Mouse (Mus musculus) embryonic facial prominence, embryonic 14.5 days (tissue): Measurements from ENCODE around the gene Entpd2. TPM values are rescaled to one million over a fixed set of nuclear protein-coding genes. Genes with fewer than 3 reads are reported as not detected.

ENCODE experiments used
- ATAC-seq: fragments of 200-750 bp; cut with Nextera tagmentation; 2 replicates; pipeline ENCODE4 v1.8.0; 2017; ENCODE audit warnings: low read depth, moderate number of reproducible peaks, moderate TSS enrichment
- DNase-seq: peaks from one replicate; pipeline ENCODE4 v3.0.0-alpha.2; 2015; ENCODE audit warnings: low spot score
- H3K27ac ChIP-seq: fragments of 300-500 bp; sonication (generic); replicated peaks from 2 replicates; pipeline ENCODE4 v1.5.1; 2014; ENCODE audit warnings: low read depth, mild to moderate bottlenecking, low read length, moderate library complexity
- H3K27me3 ChIP-seq: fragments of 300-500 bp; sonication (generic); replicated peaks from 2 replicates; pipeline ENCODE4 v1.6.1; 2014; ENCODE audit warnings: low read length; ENCODE audit not compliant: control insufficient read depth, insufficient read depth
- H3K36me3 ChIP-seq: fragments of 300-500 bp; sonication (generic); 2 replicates; pipeline ENCODE4 v1.6.1; 2014; ENCODE audit warnings: low read length, mixed read lengths; ENCODE audit not compliant: control insufficient read depth, insufficient read depth
- H3K4me1 ChIP-seq: fragments of 300-500 bp; sonication (generic); 2 replicates; pipeline ENCODE4 v1.6.1; 2014; ENCODE audit warnings: antibody characterized with exemption, low read length; ENCODE audit not compliant: control insufficient read depth, insufficient read depth
- H3K4me2 ChIP-seq: fragments of 300-500 bp; sonication (generic); 2 replicates; pipeline ENCODE4 v1.6.1; 2014; ENCODE audit warnings: low read depth, mild to moderate bottlenecking, low read length, moderate library complexity, mixed read lengths
- H3K4me3 ChIP-seq: fragments of 300-500 bp; sonication (generic); 2 replicates; pipeline ENCODE4 v1.5.1; 2014; ENCODE audit warnings: low read depth, mild to moderate bottlenecking, low read length
- H3K9ac ChIP-seq: fragments of 300-500 bp; sonication (generic); 2 replicates; pipeline ENCODE4 v1.6.1; 2014; ENCODE audit warnings: low read depth, mild to moderate bottlenecking, low read length, moderate library complexity, mixed read lengths
- H3K9me3 ChIP-seq: fragments of 300-500 bp; sonication (generic); 2 replicates; pipeline ENCODE4 v1.6.1; 2016; ENCODE audit warnings: low read length; ENCODE audit not compliant: control insufficient read depth
- WGBS: fragments of 180-500 bp; shearing (Covaris S2); extraction: QIAGEN DNeasy Blood & Tissue Kit; methylation state at CpG from one replicate; pipeline ENCODE4 v1.1.7; 2014; 5-methylcytosine and 5-hydroxymethylcytosine counted together
- polyA plus RNA-seq: library from polyadenylated mRNA; unstranded; fragments of >200 nt; fragmentation: Nextera tagmentation; extraction: Ambion mirVana; gene quantifications from 2 replicates; pipeline ENCODE4 v1.2.1, GENCODE M21; 2014

The Entpd2 gene
- 11.3 and 12.9 TPM in 2 replicates for polyA plus RNA-seq

DNA sequence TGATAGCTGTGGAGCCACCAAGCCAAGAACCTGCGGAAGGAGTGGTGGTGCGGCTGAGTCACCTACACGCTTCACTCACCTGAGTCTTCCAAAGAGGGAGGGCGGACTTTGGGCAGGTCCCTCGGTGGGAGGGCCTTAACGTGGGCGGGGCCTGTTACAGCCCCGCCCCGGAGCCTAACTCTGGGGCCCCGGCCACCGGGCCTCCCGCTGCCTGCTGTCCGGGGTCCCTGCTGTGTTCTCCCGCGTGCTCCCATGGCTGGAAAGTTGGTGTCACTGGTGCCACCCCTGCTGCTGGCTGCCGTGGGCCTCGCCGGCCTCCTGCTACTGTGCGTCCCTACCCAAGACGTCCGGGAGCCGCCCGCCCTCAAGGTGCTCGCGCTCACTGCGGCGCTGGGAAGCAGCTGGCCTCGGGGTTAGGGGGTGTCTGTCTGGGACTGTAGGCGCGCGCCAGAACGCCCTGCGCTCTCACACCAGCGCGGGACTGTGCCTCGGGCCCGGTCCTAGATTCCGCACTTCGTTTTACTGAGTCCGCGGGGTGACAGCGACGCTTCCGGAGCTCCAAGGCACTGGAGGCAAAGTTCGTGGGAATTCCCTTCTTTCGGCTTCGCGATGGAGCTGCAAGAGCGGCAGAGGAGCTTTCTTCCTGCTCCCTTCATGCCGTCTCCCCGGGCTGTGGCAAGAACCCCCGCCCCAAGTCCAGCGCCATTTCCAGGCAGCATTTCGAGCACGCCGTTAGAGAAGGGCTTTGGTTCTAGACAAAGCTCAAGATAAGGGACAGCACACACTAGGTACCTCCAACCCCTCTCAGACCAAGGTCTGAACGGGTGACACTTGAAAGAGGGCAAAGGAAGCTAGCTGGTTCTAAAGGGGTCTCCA lies at the start of gene Entpd2:
Entpd2 (plus strand) TSS at position 154 of the 876 bp plus-strand sequence.
- peak within 1 kb of the TSS; percentile 53 for H3K9ac ChIP-seq
- DNase-seq, result peak; percentile 26
- no peak within 1 kb of the TSS for H3K27ac ChIP-seq
- 2% methylated on average over 34 of the region's 57 CpGs for WGBS
- 0 out of 2 replicates have a peak, but pooled peaks cover 4% of the 10 kb centered on the region for H3K4me1 ChIP-seq
- ATAC-seq, result peak; percentile 34; the same call in 1 of the 2 replicates
- H3K27me3 ChIP-seq, result peaks cover 68% of the 10 kb centered on the region
- H3K4me2 ChIP-seq, result peak within 1 kb of the TSS; percentile 72
- no peaks in the 10 kb centered on the region for H3K36me3 ChIP-seq
- H3K4me3 ChIP-seq, result peak within 1 kb of the TSS; percentile 39
- H3K9me3 ChIP-seq, result no peaks in the 10 kb centered on the region

DNA sequence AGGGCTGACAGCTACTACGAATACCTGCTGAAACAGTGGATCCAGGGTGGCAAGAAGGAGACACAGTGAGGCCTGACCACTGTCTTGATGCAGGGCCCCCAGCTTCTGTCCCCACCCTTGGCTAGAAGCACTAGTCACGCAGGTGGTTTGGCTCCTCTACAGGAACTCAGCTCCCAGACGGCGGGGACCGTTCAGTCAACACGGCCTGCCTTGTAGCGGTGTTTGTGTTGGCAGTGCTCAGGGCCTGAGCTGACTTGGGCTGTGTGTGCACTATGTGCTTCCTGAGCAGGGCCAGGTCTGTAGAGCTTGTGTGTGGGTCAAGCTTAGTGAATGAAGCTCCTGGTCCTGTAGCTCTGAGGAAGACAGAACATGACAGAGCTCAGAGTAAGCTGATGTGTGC lies 47.5 kb upstream of the Entpd2 start:
- Histone ChIP-seq H3K4me2 (no peak overlapping the region), H3K9ac (no peak overlapping the region), H3K9me3 (no peaks in the 10 kb centered on the region), H3K27me3 (no peaks in the 10 kb centered on the region), H3K36me3 (peaks cover 95% of the 10 kb centered on the region), H3K27ac (no peak overlapping the region), H3K4me1 (no peaks in the 10 kb centered on the region), H3K4me3 (no peak overlapping the region)
- ATAC-seq (no peak; the same call in 1 of the 2 replicates), DNase-seq (no peak)
- 89% methylated on average over 7 of the region's 7 CpGs for WGBS

DNA sequence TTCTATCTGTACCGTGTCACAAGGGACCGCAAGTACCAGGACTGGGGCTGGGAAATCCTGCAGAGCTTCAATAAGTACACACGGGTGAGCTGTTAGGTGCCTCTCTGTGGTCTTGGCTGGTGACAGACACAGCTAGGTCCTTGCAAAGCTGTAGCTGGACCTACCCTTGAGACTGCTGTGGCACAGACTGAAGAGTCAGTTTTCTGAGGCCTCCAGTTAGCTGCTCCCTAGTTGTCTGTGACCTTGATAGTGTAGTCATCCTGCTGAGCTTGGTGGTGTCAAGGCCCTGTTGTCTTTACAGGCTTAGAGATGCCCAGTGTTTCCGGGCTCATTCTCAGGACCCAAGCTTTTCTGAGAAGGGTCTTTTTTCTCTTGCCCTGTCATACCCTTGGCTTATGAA lies 46.2 kb upstream of the Entpd2 start:
- Histone ChIP-seq H3K4me1 (no peaks in the 10 kb centered on the region), H3K4me2 (no peak overlapping the region), H3K27me3 (no peaks in the 10 kb centered on the region), H3K4me3 (no peak overlapping the region), H3K9ac (no peak overlapping the region), H3K9me3 (no peaks in the 10 kb centered on the region), H3K36me3 (peaks cover 89% of the 10 kb centered on the region), H3K27ac (no peak overlapping the region)
- WGBS, result 90% methylated on average over 4 of the region's 4 CpGs
- ATAC-seq, result no peak
- no peak for DNase-seq

DNA sequence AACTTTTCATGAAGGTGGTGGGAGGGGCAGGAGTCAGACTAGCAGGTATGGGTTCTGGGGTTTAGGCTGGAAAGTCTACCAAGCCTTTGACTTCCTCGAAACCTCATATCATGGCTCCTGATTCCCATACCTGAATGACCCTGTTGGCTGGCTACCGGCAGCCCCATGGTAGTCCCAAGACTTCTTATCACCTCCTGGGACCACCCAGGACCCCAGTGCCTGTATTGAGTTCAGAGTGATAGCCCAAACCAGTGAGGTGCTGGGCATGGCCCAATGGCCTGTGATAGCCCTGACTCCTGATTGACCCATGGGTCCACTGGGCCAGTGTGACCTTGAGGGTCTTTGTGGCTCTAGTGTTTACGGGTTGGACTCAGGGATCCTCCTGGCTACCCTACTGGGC lies 45.0 kb upstream of the Entpd2 start:
- WGBS, result 100% methylated on average over 3 of the region's 3 CpGs
- peaks cover 77% of the 10 kb centered on the region for H3K36me3 ChIP-seq

DNA sequence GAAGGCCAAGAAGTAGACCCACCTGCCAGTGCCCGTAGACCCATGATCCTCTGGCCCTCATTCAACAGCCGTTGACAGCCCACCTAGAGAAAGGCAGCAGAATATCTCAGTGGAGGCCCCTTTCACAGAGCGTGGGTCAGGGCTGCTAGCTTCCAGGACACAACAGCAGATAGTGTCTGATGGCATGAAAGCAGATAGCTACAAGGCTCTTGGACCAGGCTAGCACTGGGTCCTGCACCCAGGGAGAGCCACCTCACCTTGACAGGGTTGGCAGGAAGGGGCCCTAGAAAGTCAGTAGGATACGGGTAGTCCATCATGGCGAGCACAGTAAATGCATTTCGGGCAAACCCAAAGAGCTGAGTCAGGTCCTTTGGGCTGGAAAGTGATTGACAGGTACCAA lies 41.5 kb upstream of the Entpd2 start:
- whole genome bisulfite sequencing, result 83% methylated on average over 6 of the region's 6 CpGs
- H3K27me3 ChIP-seq, result no peaks in the 10 kb centered on the region
- no peak overlapping the region for H3K27ac ChIP-seq
- peaks cover 46% of the 10 kb centered on the region for H3K36me3 ChIP-seq
- H3K9me3 ChIP-seq, result no peaks in the 10 kb centered on the region
- H3K4me3 ChIP-seq, result no peak overlapping the region
- H3K4me1 ChIP-seq, result peaks cover 13% of the 10 kb centered on the region; the same call in 1 of the 2 replicates
- no peak for DNase-seq
- ATAC-seq, result no peak
- H3K9ac ChIP-seq, result no peak overlapping the region
- no peak overlapping the region for H3K4me2 ChIP-seq

More for the DNA sequence above, 45.0 kb upstream of the Entpd2 start:
- H3K9ac ChIP-seq, result no peak overlapping the region
- no peaks in the 10 kb centered on the region for H3K9me3 ChIP-seq
- ATAC-seq, result no peak
- H3K4me1 ChIP-seq, result peaks cover 5% of the 10 kb centered on the region; the same call in 1 of the 2 replicates
- H3K27ac ChIP-seq, result no peak overlapping the region
- no peak overlapping the region for H3K4me3 ChIP-seq
- no peak for DNase-seq
- no peak overlapping the region for H3K4me2 ChIP-seq
- no peaks in the 10 kb centered on the region for H3K27me3 ChIP-seq

DNA sequence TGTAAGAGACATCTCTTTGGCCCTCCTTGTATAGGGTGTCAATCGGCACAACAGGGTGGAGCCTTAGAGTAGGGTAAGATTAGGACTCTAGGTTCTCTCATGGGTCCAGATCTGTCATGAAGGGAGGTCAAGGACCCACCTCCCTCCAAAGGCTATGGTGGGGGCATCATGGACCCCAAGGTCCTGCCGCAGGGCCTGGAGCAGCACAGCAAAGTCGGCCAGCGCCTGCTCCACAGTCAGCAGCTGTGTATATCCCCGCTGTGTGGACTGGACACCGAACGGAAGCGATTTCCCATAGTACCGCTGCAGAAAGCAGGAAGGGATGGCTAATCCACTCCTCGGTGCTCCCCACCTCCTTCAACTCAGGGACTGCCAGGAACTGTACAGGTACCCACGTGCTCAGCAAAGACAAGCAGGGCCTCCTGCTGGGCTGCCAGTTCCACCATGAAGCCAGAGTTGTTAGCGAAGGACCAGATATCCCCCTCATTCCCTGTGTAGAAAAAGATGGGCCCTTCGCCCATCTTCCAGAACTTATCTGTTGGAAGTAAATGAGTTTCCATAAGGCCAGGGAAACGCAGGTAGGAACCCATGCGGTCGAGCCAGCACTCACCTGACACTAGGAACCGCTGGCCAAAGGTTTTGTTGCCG lies 40.1 kb upstream of the Entpd2 start:
- H3K4me3 ChIP-seq, result peak overlapping the region; percentile 56
- 38% methylated on average over 18 of the region's 18 CpGs for WGBS
- no peak for ATAC-seq

DNA sequence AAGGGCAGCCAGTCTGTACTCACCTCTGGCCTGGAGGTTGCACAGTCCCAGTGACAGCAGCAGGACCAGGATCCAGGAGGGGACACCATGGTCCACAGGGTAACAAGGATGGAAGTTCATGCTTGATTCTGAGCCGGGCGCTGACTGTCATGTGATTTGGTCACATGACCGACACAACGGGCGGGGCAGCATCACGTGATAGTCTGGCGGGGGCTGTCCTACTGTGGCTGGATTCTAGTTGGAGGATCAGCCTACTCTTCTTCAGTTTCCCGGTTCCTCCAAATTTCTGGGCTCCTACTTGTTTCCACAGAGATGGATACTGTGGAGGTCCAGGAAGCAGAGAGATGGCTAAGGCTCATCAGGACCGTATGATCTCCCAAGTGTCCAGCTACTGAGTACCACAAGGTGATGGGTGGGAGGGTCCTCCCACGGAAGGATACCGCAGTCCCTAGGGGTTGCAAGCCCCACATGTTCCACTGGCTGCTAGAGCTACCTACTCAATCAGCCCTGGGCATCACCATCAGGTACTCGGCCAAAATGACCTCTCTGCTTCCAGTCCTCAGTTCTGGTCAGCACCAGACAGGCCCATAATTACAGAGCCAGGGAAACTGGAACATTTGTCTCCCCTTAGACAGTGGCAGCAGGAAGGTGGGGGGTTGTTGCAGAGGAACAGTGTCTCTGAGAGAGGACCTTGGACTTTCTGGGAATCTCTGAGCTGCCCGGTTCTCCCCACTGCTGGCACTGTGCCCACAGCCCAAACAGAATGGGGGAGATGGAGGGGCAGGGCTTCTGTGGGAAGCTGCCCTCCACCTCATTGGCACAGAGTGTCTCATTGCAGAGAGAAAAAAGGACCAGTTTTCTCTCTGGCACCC lies 39.2 kb upstream of the Entpd2 start, which contains the start of gene Dpp7:
Dpp7 (minus strand) TSS at position 152 of the 872 bp plus-strand sequence.
- peak within 1 kb of the TSS; percentile 56 for H3K4me3 ChIP-seq
- peaks cover 24% of the 10 kb centered on the region for H3K36me3 ChIP-seq
- no peaks in the 10 kb centered on the region for H3K27me3 ChIP-seq
- peaks cover 13% of the 10 kb centered on the region; the same call in 1 of the 2 replicates for H3K4me1 ChIP-seq
- H3K4me2 ChIP-seq, result peak within 1 kb of the TSS; percentile 76
- peak within 1 kb of the TSS; percentile 63 for H3K9ac ChIP-seq
- DNase-seq (peak; percentile 93), ATAC-seq (peak; percentile 72)
- H3K9me3 ChIP-seq, result no peaks in the 10 kb centered on the region
- WGBS, result 5% methylated on average over 11 of the region's 13 CpGs
- H3K27ac ChIP-seq, result no peak within 1 kb of the TSS

More for the DNA sequence above, 40.1 kb upstream of the Entpd2 start:
- Histone ChIP-seq H3K4me1 (peaks cover 13% of the 10 kb centered on the region; the same call in 1 of the 2 replicates), H3K9me3 (no peaks in the 10 kb centered on the region), H3K27me3 (no peaks in the 10 kb centered on the region), H3K4me2 (peak overlapping the region; percentile 76), H3K9ac (peak overlapping the region; percentile 63), H3K27ac (no peak overlapping the region), H3K36me3 (peaks cover 33% of the 10 kb centered on the region)
- DNase-seq, result no peak

DNA sequence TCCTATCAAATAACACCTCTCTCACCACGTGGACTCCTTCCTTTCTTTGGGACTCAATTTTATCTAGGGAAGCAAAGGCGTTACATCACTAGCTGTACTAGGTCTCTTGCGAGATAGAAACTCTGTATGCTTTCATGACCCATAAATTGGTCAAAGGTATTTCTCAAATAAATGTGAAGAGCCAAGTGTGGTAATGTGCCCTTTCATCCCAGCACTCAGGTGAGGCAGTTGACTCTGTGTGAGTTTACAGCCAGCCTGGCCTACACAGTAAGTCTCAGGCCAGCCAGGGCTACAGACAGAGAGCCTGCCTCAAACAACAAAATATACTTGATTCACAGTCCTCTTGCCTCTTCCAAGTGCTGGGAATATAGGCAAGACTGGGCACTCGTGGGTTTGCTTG lies 35.8 kb upstream of the Entpd2 start:
- Histone ChIP-seq H3K27me3 (peaks cover 12% of the 10 kb centered on the region), H3K27ac (no peak overlapping the region), H3K4me3 (no peak overlapping the region), H3K4me2 (no peak overlapping the region), H3K9ac (no peak overlapping the region), H3K4me1 (peaks cover 13% of the 10 kb centered on the region; the same call in 1 of the 2 replicates), H3K9me3 (no peaks in the 10 kb centered on the region), H3K36me3 (no peaks in the 10 kb centered on the region)
- 74% methylated on average over 4 of the region's 4 CpGs for whole genome bisulfite sequencing
- ATAC-seq (no peak), DNase-seq (no peak)
